Mouse (Mus musculus): ENCODE results near the gene Gm10310. TPM values are rescaled to one million over a fixed set of nuclear protein-coding genes. Genes with fewer than 3 reads are reported as not detected.

Gene Gm10310
- polyA plus RNA-seq, 1 experiment from 2014 or later = not detected

DNA sequence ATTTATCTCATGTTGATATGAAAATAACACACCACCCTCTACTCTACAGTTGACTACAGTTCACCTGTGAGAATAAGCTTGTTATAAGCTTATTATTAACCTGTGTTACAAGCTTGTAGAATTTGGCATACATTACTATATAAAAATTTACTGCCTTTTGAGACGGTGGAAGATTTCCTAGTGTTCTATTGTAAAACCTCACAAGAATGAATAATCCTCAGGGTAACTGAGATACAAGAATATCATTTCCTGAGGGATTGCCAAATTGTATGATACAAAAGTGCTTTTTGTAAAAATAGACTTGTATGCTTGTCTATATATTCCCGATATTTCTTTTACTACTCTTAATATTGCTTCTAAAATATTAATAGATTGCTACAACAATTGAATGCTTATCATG, 35.9 kb downstream of the Gm10310 start, which contains the start of gene Olfr818:
TSS of gene Olfr818 (minus strand) at position 101 of the 400 bp plus-strand sequence.
- no peak within 1 kb of the TSS for H3K4me3 ChIP-seq (ENCODE audit: low read length)
- H3K27ac ChIP-seq (ENCODE audit: low read length) = no peak within 1 kb of the TSS
- no peaks in the 10 kb centered on the region for H3K9me3 ChIP-seq (ENCODE audit: control insufficient read depth, low read length)
- H3K4me2 ChIP-seq (ENCODE audit: low read depth, low read length) = no peak within 1 kb of the TSS
- H3K27me3 ChIP-seq (ENCODE audit: control insufficient read depth, insufficient read depth, low read depth, low read length) = no peaks in the 10 kb centered on the region
- WGBS = 96% methylated on average over 2 of the region's 2 CpGs
- H3K36me3 ChIP-seq (ENCODE audit: control insufficient read depth, insufficient read depth, low read length) = no peaks in the 10 kb centered on the region
- no peaks in the 10 kb centered on the region for H3K4me1 ChIP-seq (replicated peaks; ENCODE audit: control insufficient read depth, insufficient read depth, low read length)
- ATAC-seq (ENCODE audit: low read depth) = no peak
- H3K9ac ChIP-seq (ENCODE audit: low read length) = no peak within 1 kb of the TSS

Other genes starting within 250 kb of the Gm10310 start
- not detected in 2 replicates for gene Olfr806, start 243.1 kb downstream of the Gm10310 start, polyA plus RNA-seq (2015; fragmentation: Nextera tagmentation; extraction: Ambion mirVana)
- not detected in 2 replicates for gene Olfr807, start 227.3 kb downstream of the Gm10310 start, polyA plus RNA-seq (2015; fragmentation: Nextera tagmentation; extraction: Ambion mirVana)
- gene Olfr808, start 219.6 kb downstream of the Gm10310 start, polyA plus RNA-seq (2015; fragmentation: Nextera tagmentation; extraction: Ambion mirVana) = not detected in 2 replicates
- gene Olfr809, start 210.4 kb downstream of the Gm10310 start, polyA plus RNA-seq (2015; fragmentation: Nextera tagmentation; extraction: Ambion mirVana) = not detected in 2 replicates
- gene Olfr810, start 190.1 kb downstream of the Gm10310 start, polyA plus RNA-seq (2015; fragmentation: Nextera tagmentation; extraction: Ambion mirVana) = not detected in 2 replicates
- not detected in 2 replicates for gene Olfr811, start 180.7 kb downstream of the Gm10310 start, polyA plus RNA-seq (2015; fragmentation: Nextera tagmentation; extraction: Ambion mirVana)
- gene Olfr812, start 139.0 kb downstream of the Gm10310 start, polyA plus RNA-seq (2015; fragmentation: Nextera tagmentation; extraction: Ambion mirVana) = not detected in 2 replicates
- gene Olfr813, start 129.7 kb downstream of the Gm10310 start, polyA plus RNA-seq (2015; fragmentation: Nextera tagmentation; extraction: Ambion mirVana) = not detected in 2 replicates
- gene Olfr814, start 105.2 kb downstream of the Gm10310 start, polyA plus RNA-seq (2015; fragmentation: Nextera tagmentation; extraction: Ambion mirVana) = not detected in 2 replicates
- gene Olfr815, start 79.2 kb downstream of the Gm10310 start, polyA plus RNA-seq (2015; fragmentation: Nextera tagmentation; extraction: Ambion mirVana) = not detected in 2 replicates
- gene Olfr816, start 69.5 kb downstream of the Gm10310 start, polyA plus RNA-seq (2015; fragmentation: Nextera tagmentation; extraction: Ambion mirVana) = not detected in 2 replicates
- gene Olfr818, start 36.0 kb downstream of the Gm10310 start, polyA plus RNA-seq (2015; fragmentation: Nextera tagmentation; extraction: Ambion mirVana) = not detected in 2 replicates
- gene Olfr819, start 17.8 kb downstream of the Gm10310 start, polyA plus RNA-seq (2015; fragmentation: Nextera tagmentation; extraction: Ambion mirVana) = not detected in 2 replicates
- not detected in 2 replicates for gene Olfr247, start 8.9 kb downstream of the Gm10310 start, polyA plus RNA-seq (2015; fragmentation: Nextera tagmentation; extraction: Ambion mirVana)
- not detected in 2 replicates for gene Olfr820, start 27.6 kb upstream of the Gm10310 start, polyA plus RNA-seq (2015; fragmentation: Nextera tagmentation; extraction: Ambion mirVana)
- not detected in 2 replicates for gene Olfr821, start 45.3 kb upstream of the Gm10310 start, polyA plus RNA-seq (2015; fragmentation: Nextera tagmentation; extraction: Ambion mirVana)
- not detected in 2 replicates for gene Olfr822, start 86.1 kb upstream of the Gm10310 start, polyA plus RNA-seq (2015; fragmentation: Nextera tagmentation; extraction: Ambion mirVana)
- gene Olfr823, start 130.3 kb upstream of the Gm10310 start, polyA plus RNA-seq (2015; fragmentation: Nextera tagmentation; extraction: Ambion mirVana) = not detected in 2 replicates
- gene Olfr824, start 144.9 kb upstream of the Gm10310 start, polyA plus RNA-seq (2015; fragmentation: Nextera tagmentation; extraction: Ambion mirVana) = not detected in 2 replicates
- not detected in 2 replicates for gene Olfr825, start 181.7 kb upstream of the Gm10310 start, polyA plus RNA-seq (2015; fragmentation: Nextera tagmentation; extraction: Ambion mirVana)
- gene Olfr826, start 199.1 kb upstream of the Gm10310 start, polyA plus RNA-seq (2015; fragmentation: Nextera tagmentation; extraction: Ambion mirVana) = not detected in 2 replicates
- gene Olfr827, start 229.3 kb upstream of the Gm10310 start, polyA plus RNA-seq (2015; fragmentation: Nextera tagmentation; extraction: Ambion mirVana) = not detected in 2 replicates